Mouse (Mus musculus): Measurements from ENCODE around the gene Met.

The Met gene

DNA sequence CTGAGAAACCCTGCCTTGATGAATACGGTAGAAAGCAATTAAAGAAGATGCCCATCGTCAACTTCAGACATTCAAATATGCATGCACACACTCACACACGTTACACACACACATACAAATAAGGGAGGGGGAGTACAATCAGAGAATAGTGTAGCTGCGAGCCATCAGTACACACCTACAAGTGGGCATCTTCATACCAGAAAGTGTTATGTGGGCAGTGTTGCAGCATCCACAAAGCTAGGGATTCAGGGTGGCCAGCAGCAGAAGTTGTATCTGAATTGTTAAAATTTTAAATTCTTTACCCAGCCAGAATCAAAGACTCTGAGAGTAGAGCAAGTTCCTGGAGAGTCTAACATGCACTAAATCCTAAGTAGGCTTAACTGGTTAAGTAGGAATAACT is 157.2 kb downstream of the Met start:
- no peak for DNase-seq

DNA sequence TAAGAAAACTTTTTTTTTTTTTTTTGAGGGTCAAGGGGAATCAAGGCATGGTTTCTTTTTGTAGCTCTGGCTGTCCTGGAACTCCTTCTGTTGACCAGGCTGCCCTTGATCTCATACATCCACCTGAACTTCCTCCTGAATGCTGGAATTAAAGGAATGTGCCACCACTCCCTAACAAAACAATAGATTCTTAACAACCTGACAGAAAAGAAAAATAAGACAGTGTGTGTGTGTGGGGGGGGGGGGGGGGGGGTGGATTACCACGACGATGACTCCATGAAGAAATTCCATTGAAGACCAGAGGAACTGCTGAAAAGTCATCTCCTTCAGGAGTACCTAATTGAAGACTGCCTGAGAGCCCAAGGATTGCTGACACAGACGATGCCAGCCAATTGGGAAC is 157.8 kb downstream of the Met start:
- DNase-seq: no peak

Measured in kidney, postnatal 4 days (tissue).